Mouse (Mus musculus) left cerebral cortex, adult 18-20 months (tissue): Measurements from ENCODE around the gene Kcnj6. TPM values are rescaled to one million over a fixed set of nuclear protein-coding genes. Genes with fewer than 3 reads are reported as not detected.
A peak's percentile ranks its signal among the peaks of the same experiment; 100 is the strongest.

Experiments used
- DNase-seq, 2 experiments: peaks; one replicate each; pipeline ENCODE4 v3.0.0; 2021 to 2022; ENCODE audit warnings: low spot score in 2 of 2, mixed read lengths in 1 of 2
- total RNA-seq, 2 experiments: library from RNA; stranded (reverse); gene quantifications; 2 replicates each; pipeline ENCODE4 v1.2.3; 2021

Kcnj6 gene
- total RNA-seq, 2 experiments from 2014 or later = 75.5 to 83.1 TPM

DNA sequence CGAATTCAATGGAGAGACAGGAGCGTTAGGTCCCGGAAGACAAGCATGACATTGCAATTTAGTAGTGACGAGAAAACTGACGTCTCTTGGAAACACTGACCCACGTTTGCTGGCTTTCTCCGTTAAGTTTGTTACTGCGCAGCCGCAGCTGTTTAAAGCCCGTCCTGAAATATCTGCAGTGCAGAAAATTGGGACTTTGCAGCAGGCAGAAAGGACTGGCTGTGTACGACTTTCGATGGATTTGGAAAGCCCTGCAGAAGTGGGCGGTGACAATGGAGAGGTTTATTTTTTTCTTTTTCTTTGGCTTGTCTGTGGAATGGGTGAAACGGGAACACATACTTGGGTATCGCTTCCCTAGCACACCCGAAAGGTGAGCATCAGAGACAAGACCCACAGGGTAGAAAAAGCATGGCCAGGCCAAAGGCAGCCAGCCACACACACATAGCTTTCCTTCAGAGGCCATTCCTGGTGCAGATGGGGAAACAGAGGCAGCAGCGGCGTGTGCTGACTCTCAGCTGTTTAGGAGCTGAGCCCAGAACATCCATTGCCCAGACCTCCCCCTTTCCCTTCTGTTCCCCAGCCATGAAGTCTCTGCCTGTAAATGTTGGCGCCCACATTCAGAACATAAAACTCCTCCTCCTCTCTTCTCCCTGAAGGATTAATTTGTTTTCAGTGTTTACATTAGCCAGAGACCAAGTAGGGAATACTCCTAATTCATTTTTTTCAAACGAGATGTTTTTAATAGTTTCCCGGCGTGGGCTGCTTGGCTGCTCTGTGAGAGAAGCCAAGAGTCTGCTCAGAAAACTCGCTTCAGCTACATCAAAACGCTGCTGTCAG, 215.2 kb downstream of the Kcnj6 start:
- peak; percentile 63 to 71 for DNase-seq

- DNase-seq = no peak
Observed at GRCm38 (mm10) chr16:94773928-94774327, 223.6 kb downstream of the Kcnj6 start.

GRCm38 (mm10) chr16:94767606-94768005, 229.9 kb downstream of the Kcnj6 start:
- peak in 1 of 2 experiments; percentile 28 for DNase-seq

GRCm38 (mm10) chr16:94765129-94765528, 232.4 kb downstream of the Kcnj6 start:
- no peak for DNase-seq

DNA sequence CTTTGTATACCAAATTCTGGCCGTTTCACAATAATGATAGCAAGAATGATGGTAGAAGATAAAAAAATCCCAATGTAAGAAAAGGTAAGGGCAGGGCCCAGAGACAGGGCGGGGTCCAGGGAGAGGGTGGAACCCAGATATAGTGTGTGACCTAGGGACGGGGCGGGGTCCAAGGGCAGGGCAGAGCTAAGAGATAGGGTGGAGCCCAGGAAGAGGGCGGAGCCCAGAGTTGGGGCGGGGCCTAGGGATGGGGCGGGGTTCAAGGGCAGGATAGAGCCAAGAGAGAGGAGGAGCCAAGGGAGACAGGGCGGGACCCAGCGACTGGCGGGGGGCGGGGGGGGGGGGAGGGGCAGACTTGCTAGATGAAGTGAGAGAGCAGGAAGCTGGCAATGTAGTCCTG, 236.8 kb downstream of the Kcnj6 start:
- no peak for DNase-seq

DNA sequence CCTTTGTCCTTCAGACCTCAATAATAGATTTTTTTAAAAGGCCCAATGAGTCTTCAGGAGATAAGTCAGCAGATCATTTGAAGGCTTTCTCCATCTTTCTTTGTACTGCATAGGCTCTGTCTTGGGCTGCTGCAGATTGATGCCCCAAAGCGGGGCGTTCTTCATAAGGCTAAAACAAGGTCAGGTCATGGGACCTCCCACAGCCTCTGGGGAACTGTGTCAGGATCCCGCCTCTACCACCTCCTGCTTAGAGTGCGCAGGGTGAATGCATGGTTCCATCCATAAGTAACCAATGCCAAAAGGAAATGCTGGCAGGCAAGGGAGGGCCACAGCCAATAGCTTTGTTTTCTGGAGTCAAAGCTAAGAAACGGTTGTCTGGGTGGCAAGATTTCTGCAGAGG, 237.7 kb downstream of the Kcnj6 start:
- no peak for DNase-seq

DNA sequence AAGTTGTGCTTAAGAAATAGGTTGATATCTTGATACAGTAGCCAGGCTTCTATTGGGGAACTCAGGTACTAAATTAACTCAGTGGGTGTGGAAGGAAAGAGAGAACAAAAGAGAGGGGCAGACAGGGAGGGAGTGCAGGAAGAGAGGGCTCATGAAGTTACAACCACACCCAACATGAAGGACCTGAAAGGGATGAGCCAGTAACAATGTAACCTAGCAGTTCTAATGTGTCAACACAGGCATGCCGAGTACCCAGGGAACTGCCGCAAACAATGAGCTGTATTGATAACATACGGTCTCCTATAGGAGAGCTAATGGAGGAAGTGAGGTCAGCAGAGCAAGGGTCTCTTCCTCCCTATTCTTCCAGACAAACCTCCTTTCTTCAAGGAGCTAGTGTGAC, 238.9 kb downstream of the Kcnj6 start:
- DNase-seq = no peak

GRCm38 (mm10) chr16:94756352-94756751, 241.1 kb downstream of the Kcnj6 start:
- no peak for DNase-seq

DNA sequence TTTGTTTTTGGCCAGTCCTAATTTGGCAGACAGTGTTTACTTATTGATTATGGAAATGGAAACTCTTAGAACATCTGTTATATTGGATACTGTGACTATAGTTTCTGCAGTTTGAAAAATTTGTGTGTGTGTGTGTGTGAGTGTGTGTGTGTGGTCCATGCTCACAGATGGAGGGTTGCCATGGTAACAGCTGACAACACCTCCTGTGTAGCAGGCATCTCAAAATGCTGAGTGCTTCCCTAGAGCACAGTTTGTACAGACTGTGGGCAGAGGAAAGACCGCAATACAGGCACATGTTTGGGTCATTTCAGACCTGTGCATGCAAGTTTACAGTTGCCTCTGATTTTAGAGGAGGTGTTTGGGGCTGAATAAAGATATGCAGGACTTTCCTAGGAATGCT, 244.0 kb downstream of the Kcnj6 start:
- DNase-seq = peak; percentile 36 to 42

DNA sequence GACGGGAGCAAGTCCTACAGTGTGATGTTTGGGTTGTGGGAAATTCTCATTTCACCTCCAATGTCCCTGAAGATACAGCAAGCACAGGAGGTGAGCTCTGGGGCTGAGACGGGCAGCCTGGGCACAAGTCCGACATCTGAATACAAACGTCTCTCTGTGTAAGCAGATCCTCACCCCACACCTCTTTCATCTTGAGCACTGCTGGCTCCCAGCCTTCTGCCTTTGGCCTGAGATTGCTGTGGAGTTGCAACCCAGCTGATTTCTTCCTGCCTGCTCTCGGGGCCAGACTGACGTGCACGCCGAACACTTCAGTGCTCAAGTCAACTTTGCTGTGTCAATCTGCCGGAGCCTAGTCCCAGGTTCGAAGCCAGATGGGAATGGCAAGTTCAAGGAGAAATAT, 244.7 kb downstream of the Kcnj6 start:
- no peak for DNase-seq

- DNase-seq = no peak
Observed at GRCm38 (mm10) chr16:94745016-94745415, 252.5 kb downstream of the Kcnj6 start.

GRCm38 (mm10) chr16:94743853-94744501, 253.5 kb downstream of the Kcnj6 start:
- peak; percentile 38 to 61 for DNase-seq

DNA sequence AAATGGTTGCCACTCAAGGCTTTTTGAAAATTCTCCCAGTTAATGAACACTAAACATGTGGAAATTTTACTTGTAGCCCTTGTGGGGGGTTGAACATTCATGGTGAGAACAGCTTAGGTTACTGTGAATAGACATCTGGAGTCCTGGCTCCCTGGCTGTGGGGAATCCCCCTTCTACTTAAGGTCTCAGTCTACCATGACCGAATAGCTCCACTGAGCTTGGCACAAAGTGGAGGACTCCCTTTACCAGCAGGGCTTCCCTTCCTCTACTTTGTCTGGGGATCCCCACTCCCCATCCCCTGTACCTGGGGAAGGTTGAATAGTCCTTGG, 260.2 kb downstream of the Kcnj6 start:
- DNase-seq = no peak

DNA sequence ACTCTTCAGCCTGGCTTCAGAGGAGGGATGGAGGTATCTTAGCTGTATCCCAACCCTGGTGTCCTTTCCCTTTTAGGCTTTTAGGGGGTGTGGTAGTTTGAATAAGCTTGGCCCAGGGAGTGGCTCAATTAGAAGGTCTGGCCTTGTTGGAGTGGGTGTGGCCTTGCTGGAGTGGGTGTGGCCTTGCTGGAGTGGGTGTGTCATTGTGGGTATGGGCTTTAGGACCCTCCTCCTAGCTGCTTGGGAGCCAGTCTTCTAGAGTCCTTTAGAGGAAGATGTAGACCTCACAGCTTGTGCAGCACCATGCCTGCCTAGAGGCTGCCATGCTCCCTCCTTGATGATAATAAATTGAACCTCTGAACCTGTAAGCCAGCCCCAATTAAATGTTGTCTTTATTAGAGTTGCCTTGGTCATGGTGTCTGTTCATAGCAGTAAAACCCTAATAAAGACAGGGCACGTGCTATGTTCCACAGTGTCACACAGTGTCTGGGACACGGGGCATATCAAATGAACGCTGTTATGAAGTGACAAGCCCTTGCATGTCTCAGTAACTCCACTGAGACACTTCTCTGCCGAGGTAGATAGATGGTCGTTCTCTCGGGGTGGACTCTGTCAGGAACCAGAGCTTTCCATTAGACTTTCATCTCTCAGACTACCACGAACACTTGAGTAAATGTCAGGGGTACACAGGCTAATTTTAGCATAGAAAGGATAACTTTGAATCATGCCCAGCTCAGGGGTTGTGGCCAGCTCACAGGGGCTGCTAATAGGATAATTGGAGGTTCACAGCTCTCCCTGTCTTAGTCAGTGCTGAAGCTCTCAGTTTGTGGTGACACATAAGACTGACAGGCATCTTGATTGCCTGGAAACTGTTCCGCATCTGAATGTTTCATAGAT, 260.8 kb downstream of the Kcnj6 start:
- DNase-seq = no peak

DNA sequence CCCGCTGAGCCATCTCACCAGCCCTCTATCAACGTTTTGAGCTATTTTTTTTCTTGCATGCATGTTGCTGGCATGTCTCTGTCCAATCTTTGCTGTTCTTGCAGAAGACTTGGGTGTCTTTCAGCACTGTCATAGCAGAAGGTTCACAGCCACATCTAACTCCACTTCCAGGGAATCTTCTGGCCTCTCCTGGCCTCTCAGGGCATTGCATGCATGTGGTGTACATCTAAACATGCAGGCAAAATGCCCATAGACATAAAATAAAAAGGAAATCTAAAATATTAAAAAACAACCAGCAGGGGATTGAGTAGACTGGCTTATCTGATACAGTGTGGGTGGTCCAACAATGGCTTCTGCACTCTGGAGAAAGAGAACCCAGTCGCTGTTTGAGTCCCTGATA, 262.0 kb downstream of the Kcnj6 start:
- DNase-seq = no peak

GRCm38 (mm10) chr16:94731027-94731426, 266.5 kb downstream of the Kcnj6 start:
- DNase-seq = peak in 1 of 2 experiments; percentile 20

DNA sequence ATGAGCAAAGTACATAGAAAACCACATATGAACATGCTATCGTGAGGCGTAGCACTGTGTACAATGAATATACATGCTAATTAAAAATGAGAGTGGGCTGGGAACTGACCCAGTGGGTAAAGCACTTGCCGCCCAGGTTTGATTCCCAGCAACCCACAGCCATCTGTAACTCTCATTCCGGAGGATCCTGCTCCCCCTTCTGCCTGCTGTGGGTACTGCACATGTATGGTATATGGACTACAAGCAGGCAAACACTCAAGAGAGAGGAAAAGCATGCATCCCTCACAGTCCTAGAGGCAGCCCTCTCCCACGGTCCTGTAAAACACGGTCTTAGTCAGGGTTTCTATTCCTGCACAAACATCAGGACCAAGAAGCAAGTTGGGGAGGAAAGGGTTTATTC, 268.3 kb downstream of the Kcnj6 start:
- no peak for DNase-seq

GRCm38 (mm10) chr16:94724747-94725211, 272.7 kb downstream of the Kcnj6 start:
- DNase-seq = peak; percentile 39 to 55

GRCm38 (mm10) chr16:94724061-94724596, 273.4 kb downstream of the Kcnj6 start:
- peak; percentile 85 to 89 for DNase-seq

- no peak for DNase-seq
Observed at GRCm38 (mm10) chr16:94722936-94723335, 274.6 kb downstream of the Kcnj6 start.

DNA sequence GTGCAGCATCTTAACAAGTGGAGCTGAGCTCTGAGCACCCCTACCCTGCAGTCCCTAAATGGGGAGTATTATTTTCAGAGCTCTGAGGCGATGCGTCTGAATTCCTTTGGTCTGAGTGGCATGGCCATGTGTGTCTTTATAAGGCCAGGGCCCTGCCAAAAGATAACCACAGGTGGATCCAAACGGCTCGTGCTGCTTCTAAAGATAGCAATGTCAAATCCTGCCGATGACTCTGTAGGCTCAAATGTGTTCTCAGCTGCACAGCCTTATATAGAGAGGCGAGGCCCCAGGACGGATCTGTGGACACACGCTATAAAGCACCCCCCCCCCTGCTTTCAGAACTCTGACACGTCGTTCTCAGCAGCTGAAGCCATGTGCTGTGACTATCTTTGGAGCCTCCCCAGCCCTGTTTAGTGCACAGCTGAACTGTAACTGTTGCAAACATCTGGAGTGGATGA, 275.9 kb downstream of the Kcnj6 start:
- DNase-seq = no peak
